ENCODE assay signal across 12 mouse cellular contexts in the genomic region with DNA sequence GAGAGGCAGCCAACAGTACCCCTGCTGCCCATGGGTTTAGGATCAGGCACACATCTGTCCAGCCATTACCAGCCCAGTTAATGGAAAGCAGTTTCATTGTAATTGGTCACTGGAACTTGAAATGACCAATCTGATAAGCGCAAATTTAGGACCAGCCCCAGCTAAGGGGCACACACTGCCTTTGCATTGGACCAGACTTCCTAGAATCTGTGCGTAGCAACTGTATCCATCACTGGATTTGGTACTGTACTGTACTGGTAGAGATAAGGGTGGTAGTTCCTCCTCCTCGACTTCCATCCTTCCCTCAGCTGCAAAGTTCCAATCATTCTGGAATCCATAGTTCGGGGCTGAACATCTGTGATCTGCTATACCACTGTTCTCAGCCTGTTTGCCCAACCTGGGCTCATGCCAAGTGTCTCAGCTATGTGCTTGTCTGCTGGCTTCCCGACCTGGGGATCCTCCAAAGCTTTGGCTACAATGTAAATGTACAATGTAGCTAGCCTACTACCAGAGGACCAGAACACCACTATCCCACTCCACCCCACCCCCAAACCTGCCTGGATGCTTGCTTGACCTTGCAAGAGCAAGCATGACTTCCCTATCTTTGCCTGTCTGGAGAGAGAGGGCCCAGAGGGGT. TPM values are rescaled to one million over a fixed set of nuclear protein-coding genes. Genes with fewer than 3 reads are reported as not detected.
DNase-seq lines count a peak whose midpoint lies in the region; ATAC-seq and TF ChIP-seq lines count a peak whose summit lies in the region.
"Had no signal": no experiment of that assay in that cellular context is flagged by ENCODE, and none has a peak within 500 bp of the region (broad histone marks: within the 10 kb centered on the region; RNA-seq: fewer than 3 reads in every experiment).

No protein-coding gene starts in this region.

- H3K4me1 ChIP-seq in lung, embryonic 14.5 days (ENCODE audit: insufficient read depth), result no peaks in the 10 kb centered on the region
- H3K4me1 ChIP-seq in lung, postnatal 0 days (ENCODE audit: insufficient read depth, low read depth, low read length), result no peaks in the 10 kb centered on the region
- H3K4me1 ChIP-seq in forebrain, embryonic 13.5 days, result peaks cover 27% of the 10 kb centered on the region
- H3K4me1 ChIP-seq in limb, embryonic 12.5 days (replicated peaks), result peaks cover 58% of the 10 kb centered on the region

- TF ChIP-seq CTCF in lung, embryonic 14.5 days (IDR thresholded peaks at IDR 0.05; ENCODE audit: low read depth), result no peak
- no peak for TF ChIP-seq CTCF in lung, postnatal 0 days (IDR thresholded peaks at IDR 0.05)

- 71% methylated on average over 5 of the region's 5 CpGs for WGBS in lung, embryonic 14.5 days
- 62% methylated on average over 5 of the region's 5 CpGs for WGBS in lung, postnatal 0 days
- WGBS in forebrain, embryonic 13.5 days, result 66% methylated on average over 5 of the region's 5 CpGs
- WGBS in limb, embryonic 12.5 days, result 70% methylated on average over 5 of the region's 5 CpGs

- no peak overlapping the region for H3K9ac ChIP-seq in lung, embryonic 14.5 days
- no peak overlapping the region for H3K9ac ChIP-seq in lung, postnatal 0 days (replicated peaks; ENCODE audit: low read depth)
- no peak overlapping the region for H3K9ac ChIP-seq in forebrain, embryonic 13.5 days
- no peak overlapping the region for H3K9ac ChIP-seq in limb, embryonic 12.5 days (replicated peaks)
- H3K9ac ChIP-seq: heart, embryonic 12.5 days; liver, postnatal 0 days had no signal

- ATAC-seq in lung, embryonic 14.5 days (ENCODE audit: insufficient read depth), result peak; percentile 28; the same call in 1 of the 2 replicates
- no peak for ATAC-seq in lung, postnatal 0 days
- peak; percentile 60 for ATAC-seq in forebrain, embryonic 13.5 days
- no peak; the same call in 1 of the 2 replicates for ATAC-seq in limb, embryonic 12.5 days (ENCODE audit: insufficient number of reproducible peaks, insufficient read depth, low FRiP score, low TSS enrichment, low read depth)
- ATAC-seq: intestine, postnatal 0 days; liver, postnatal 0 days had no signal

- H3K36me3 ChIP-seq in lung, embryonic 14.5 days (ENCODE audit: insufficient read depth), result no peaks in the 10 kb centered on the region
- H3K36me3 ChIP-seq in lung, postnatal 0 days (ENCODE audit: insufficient read depth, low read length), result no peaks in the 10 kb centered on the region
- H3K36me3 ChIP-seq in forebrain, embryonic 13.5 days (ENCODE audit: poor library complexity, severe bottlenecking), result no peaks in the 10 kb centered on the region
- H3K36me3 ChIP-seq in limb, embryonic 12.5 days, result no peaks in the 10 kb centered on the region
- H3K36me3 ChIP-seq: heart, embryonic 12.5 days had no signal

- no peak for TF ChIP-seq EP300 in lung, postnatal 0 days (IDR thresholded peaks at IDR 0.05)

- DNase-seq in lung, embryonic 14.5 days, result no peak
- DNase-seq in lung, postnatal 0 days (ENCODE audit: low spot score), result no peak
- peak; percentile 43 for DNase-seq in retina, postnatal 1 day
- DNase-seq in frontal cortex, postnatal 36 days (ENCODE audit: low spot score in 2 of 2), result no peak
- no peak for DNase-seq in layer of hippocampus, postnatal 36 days
- DNase-seq in cerebellum, adult 11-12 months, result no peak
- DNase-seq: liver, postnatal 0 days had no signal

- no peak overlapping the region for H3K4me3 ChIP-seq in lung, embryonic 14.5 days (ENCODE audit: low read depth, low read length)
- H3K4me3 ChIP-seq in lung, postnatal 0 days (ENCODE audit: low read depth, low read length), result no peak overlapping the region
- no peak overlapping the region for H3K4me3 ChIP-seq in forebrain, embryonic 13.5 days
- H3K4me3 ChIP-seq in limb, embryonic 12.5 days (replicated peaks), result no peak overlapping the region
- H3K4me3 ChIP-seq: heart, embryonic 12.5 days had no signal

- H3K27ac ChIP-seq in lung, embryonic 14.5 days (ENCODE audit: low read depth), result no peak overlapping the region
- H3K27ac ChIP-seq in lung, postnatal 0 days (ENCODE audit: low read length), result no peak overlapping the region
- peak overlapping the region; percentile 81 for H3K27ac ChIP-seq in forebrain, embryonic 13.5 days
- H3K27ac ChIP-seq in limb, embryonic 12.5 days, result peak overlapping the region; percentile 95

- H3K27me3 ChIP-seq in lung, embryonic 14.5 days (ENCODE audit: insufficient read depth, low read length), result no peaks in the 10 kb centered on the region
- H3K27me3 ChIP-seq in lung, postnatal 0 days (replicated peaks; ENCODE audit: insufficient read depth, low read length), result no peaks in the 10 kb centered on the region
- no peaks in the 10 kb centered on the region for H3K27me3 ChIP-seq in forebrain, embryonic 13.5 days
- H3K27me3 ChIP-seq in limb, embryonic 12.5 days, result no peaks in the 10 kb centered on the region
- H3K27me3 ChIP-seq: CH12.LX; heart, embryonic 12.5 days had no signal

- no peaks in the 10 kb centered on the region for H3K9me3 ChIP-seq in lung, embryonic 14.5 days (ENCODE audit: low read depth, low read length)
- no peaks in the 10 kb centered on the region for H3K9me3 ChIP-seq in lung, postnatal 0 days (ENCODE audit: low read length)
- no peaks in the 10 kb centered on the region for H3K9me3 ChIP-seq in forebrain, embryonic 13.5 days (replicated peaks)
- no peaks in the 10 kb centered on the region for H3K9me3 ChIP-seq in limb, embryonic 12.5 days
- H3K9me3 ChIP-seq: heart, embryonic 12.5 days had no signal

- H3K4me2 ChIP-seq in lung, embryonic 14.5 days, result no peak overlapping the region
- no peak overlapping the region for H3K4me2 ChIP-seq in lung, postnatal 0 days (replicated peaks; ENCODE audit: low read depth, low read length)
- H3K4me2 ChIP-seq in forebrain, embryonic 13.5 days, result no peak overlapping the region
- H3K4me2 ChIP-seq in limb, embryonic 12.5 days, result no peak overlapping the region
- H3K4me2 ChIP-seq: heart, embryonic 12.5 days had no signal

RNA-seq across cellular contexts. Expression of a gene that starts 49.1 kb away (rescaled TPM):
- polyA plus RNA-seq in lung, embryonic 14.5 days (2014; fragmentation: Nextera tagmentation; extraction: Ambion mirVana), result 11.0 and 11.4 TPM in 2 replicates
- polyA plus RNA-seq in lung, postnatal 0 days (2015; fragmentation: Nextera tagmentation; extraction: Ambion mirVana), result 5.9 and 7.4 TPM in 2 replicates
- polyA plus RNA-seq in forebrain, embryonic 13.5 days (2015; fragmentation: Nextera tagmentation; extraction: Ambion mirVana), result 28.9 and 35.8 TPM in 2 replicates
- 63.8 and 66.6 TPM in 2 replicates for polyA plus RNA-seq in limb, embryonic 12.5 days (2016; fragmentation: Nextera tagmentation; extraction: Ambion mirVana)
- total RNA-seq in layer of hippocampus, postnatal 36 days (2021), result 10 to 100 TPM; 12.2 to 14.2 TPM

Comparison
In these comparisons a context has a peak if more than half of its experiments do, and no peak if none do; other contexts are left out.
1. ATAC-seq: peak in lung, embryonic 14.5 days (single experiment) and forebrain, embryonic 13.5 days (single experiment); none in lung, postnatal 0 days (single experiment) and limb, embryonic 12.5 days (single experiment).
2. H3K27ac ChIP-seq: peak in forebrain, embryonic 13.5 days (single experiment) and limb, embryonic 12.5 days (single experiment); none in lung, embryonic 14.5 days (single experiment) and lung, postnatal 0 days (single experiment).